Mouse (Mus musculus) liver, embryonic 16.5 days (tissue): ENCODE measurements around the gene Spg21. TPM values are rescaled to one million over a fixed set of nuclear protein-coding genes. Genes with fewer than 3 reads are reported as not detected.

Experiments used
- ATAC-seq: fragments of 200-750 bp; cut with Nextera tagmentation; 2 replicates; pipeline ENCODE4 v1.8.0; 2017; ENCODE audit warnings: low read depth, mild to moderate bottlenecking, moderate number of reproducible peaks, moderate library complexity
- H3K27ac ChIP-seq: fragments of 300-500 bp; sonication (generic); 2 replicates; pipeline ENCODE4 v1.5.1; 2014; ENCODE audit warnings: mild to moderate bottlenecking, low read length
- H3K27me3 ChIP-seq: fragments of 300-500 bp; sonication (generic); 2 replicates; pipeline ENCODE4 v1.6.1; 2014; ENCODE audit warnings: low read depth, low read length, mixed read lengths; ENCODE audit not compliant: control insufficient read depth, insufficient read depth
- H3K36me3 ChIP-seq: fragments of 300-500 bp; sonication (generic); 2 replicates; pipeline ENCODE4 v1.6.1; 2014; ENCODE audit warnings: mild to moderate bottlenecking; ENCODE audit not compliant: control insufficient read depth, insufficient read depth
- H3K4me1 ChIP-seq: fragments of 300-500 bp; sonication (generic); 2 replicates; pipeline ENCODE4 v1.6.1; 2014; ENCODE audit warnings: low read depth, low read length, mixed read lengths; ENCODE audit not compliant: control insufficient read depth
- H3K4me2 ChIP-seq: fragments of 300-500 bp; sonication (generic); 2 replicates; pipeline ENCODE4 v1.6.1; 2014; ENCODE audit warnings: low read depth, low read length, mixed read lengths
- H3K4me3 ChIP-seq: fragments of 300-500 bp; sonication (generic); 2 replicates; pipeline ENCODE4 v1.5.1; 2014; ENCODE audit warnings: low read depth, mild to moderate bottlenecking, low read length
- H3K9ac ChIP-seq: fragments of 300-500 bp; sonication (generic); 2 replicates; pipeline ENCODE4 v1.6.1; 2014; ENCODE audit warnings: low read depth, low read length
- H3K9me3 ChIP-seq: fragments of 300-500 bp; sonication (generic); replicated peaks from 2 replicates; pipeline ENCODE4 v1.6.1; 2016; ENCODE audit warnings: low read length; ENCODE audit not compliant: control insufficient read depth
- WGBS: fragments of 180-500 bp; shearing (Covaris S2); extraction: QIAGEN DNeasy Blood & Tissue Kit; methylation state at CpG from one replicate; pipeline ENCODE4 v1.1.7; 2014; ENCODE audit not compliant: insufficient replicate concordance; 5-methylcytosine and 5-hydroxymethylcytosine counted together
- polyA plus RNA-seq: library from polyadenylated mRNA; unstranded; fragments of >200 nt; fragmentation: Nextera tagmentation; extraction: Ambion mirVana; gene quantifications from 2 replicates; pipeline ENCODE4 v1.2.1, GENCODE M21; 2015

Spg21 gene
- polyA plus RNA-seq, 1 experiment from 2014 or later = 26.7 TPM

DNA sequence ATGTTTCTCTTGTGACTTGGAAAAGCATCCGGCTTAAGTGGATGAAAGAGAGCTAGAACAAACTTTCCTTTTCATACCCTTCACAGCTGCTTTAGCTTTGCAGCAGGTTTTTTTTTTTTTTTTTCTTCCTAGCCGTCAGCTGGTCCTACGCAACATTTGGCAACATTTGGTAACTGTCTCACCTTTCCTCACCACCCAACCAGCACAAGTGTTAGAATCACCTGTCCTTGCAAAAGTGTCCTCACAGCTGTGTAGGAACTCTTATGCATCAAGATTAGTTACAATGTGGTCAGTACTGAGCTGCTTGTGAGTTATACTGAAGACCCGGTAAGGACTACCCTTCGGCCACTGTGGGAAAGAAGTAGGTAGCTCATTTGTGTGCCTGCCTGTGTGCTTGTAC, 1.8 kb downstream of the Spg21 start:
- Histone ChIP-seq H3K27me3 (no peaks in the 10 kb centered on the region), H3K36me3 (peaks cover 3% of the 10 kb centered on the region; the same call in 1 of the 2 replicates), H3K9me3 (no peaks in the 10 kb centered on the region), H3K4me3 (no peak overlapping the region), H3K4me1 (peaks cover 23% of the 10 kb centered on the region), H3K9ac (no peak overlapping the region), H3K27ac (no peak overlapping the region), H3K4me2 (no peak overlapping the region)
- ATAC-seq = no peak
- 86% methylated on average over 5 of the region's 5 CpGs for WGBS

DNA sequence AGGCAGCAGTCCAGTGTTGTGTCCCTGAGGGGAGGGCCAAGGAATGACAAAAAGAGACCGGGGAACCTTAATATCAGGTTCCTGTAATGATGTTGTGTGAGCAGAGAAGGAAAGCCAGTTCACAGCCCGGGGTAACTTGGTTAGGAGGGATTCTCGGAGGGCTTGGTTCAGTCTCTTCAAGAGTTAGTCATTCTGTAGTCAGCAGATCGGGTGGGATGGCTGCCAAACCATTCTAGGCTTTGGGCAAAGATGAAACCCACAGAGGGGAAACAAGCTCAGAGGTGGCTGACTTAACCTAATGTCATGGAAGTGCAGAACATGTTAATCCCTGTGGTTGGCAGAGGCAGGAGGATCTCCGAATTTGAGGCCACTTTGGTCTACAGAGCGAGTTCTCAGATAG, 3.4 kb downstream of the Spg21 start:
- 66% methylated on average over 6 of the region's 6 CpGs for WGBS
- Histone ChIP-seq H3K36me3 (peaks cover 3% of the 10 kb centered on the region; the same call in 1 of the 2 replicates), H3K27me3 (no peaks in the 10 kb centered on the region), H3K4me3 (no peak overlapping the region), H3K27ac (no peak overlapping the region), H3K9me3 (no peaks in the 10 kb centered on the region), H3K9ac (no peak overlapping the region), H3K4me2 (no peak overlapping the region), H3K4me1 (peaks cover 25% of the 10 kb centered on the region)
- ATAC-seq = no peak

DNA sequence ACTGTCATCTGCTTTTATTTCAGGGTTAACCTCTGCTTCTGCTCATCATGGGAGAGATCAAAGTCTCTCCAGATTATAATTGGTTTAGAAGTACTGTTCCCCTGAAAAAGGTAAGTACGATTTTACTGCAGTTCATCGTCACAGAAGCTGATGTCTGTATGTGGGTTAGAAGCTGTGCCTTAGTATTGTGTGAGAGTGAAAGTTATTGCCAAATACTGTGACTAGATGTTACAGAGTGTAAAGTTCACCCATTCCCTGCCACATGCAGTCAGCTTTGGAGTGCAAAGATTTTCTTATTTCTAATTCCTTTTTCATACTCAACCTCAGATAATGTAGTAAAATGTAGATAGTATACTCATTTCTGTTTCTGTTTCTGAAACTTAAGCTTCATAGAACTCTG, 4.5 kb downstream of the Spg21 start:
- H3K9ac ChIP-seq = no peak overlapping the region
- peaks cover 3% of the 10 kb centered on the region; the same call in 1 of the 2 replicates for H3K36me3 ChIP-seq
- WGBS = 72% methylated on average over 2 of the region's 2 CpGs
- ATAC-seq = 0 out of 2 replicates have a peak, but pooled peaks have one; percentile 23
- H3K4me3 ChIP-seq = no peak overlapping the region
- no peaks in the 10 kb centered on the region for H3K27me3 ChIP-seq
- no peak overlapping the region for H3K4me2 ChIP-seq
- H3K27ac ChIP-seq = no peak overlapping the region
- peaks cover 25% of the 10 kb centered on the region for H3K4me1 ChIP-seq
- H3K9me3 ChIP-seq = no peaks in the 10 kb centered on the region

DNA sequence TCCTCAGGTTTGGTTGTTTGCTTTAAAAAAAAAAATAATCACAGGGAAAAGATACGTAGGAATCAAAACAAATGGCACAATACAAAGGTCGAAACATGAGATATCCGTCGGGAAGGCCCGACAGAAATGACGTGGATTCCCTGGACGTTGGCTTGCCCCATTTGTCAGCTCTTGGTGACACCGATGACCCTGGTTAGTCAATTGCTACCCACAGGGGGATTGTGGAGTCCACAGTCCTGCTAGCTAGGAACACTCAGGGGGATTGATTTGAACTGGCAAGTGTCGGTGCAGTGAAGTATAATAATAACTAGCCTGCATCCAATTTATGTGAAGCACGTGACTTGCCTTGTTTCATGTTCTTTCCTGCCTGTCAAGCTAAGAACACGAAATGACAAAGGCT, 6.9 kb downstream of the Spg21 start:
- Histone ChIP-seq H3K27ac (peak overlapping the region; percentile 45; the same call in 1 of the 2 replicates), H3K36me3 (peaks cover 3% of the 10 kb centered on the region; the same call in 1 of the 2 replicates), H3K9me3 (no peaks in the 10 kb centered on the region), H3K9ac (no peak overlapping the region), H3K4me1 (peaks cover 6% of the 10 kb centered on the region; the same call in 1 of the 2 replicates), H3K4me3 (no peak overlapping the region), H3K4me2 (no peak overlapping the region), H3K27me3 (no peaks in the 10 kb centered on the region)
- WGBS = 61% methylated on average over 11 of the region's 11 CpGs
- 0 out of 2 replicates have a peak, but pooled peaks have one; percentile 35 for ATAC-seq

DNA sequence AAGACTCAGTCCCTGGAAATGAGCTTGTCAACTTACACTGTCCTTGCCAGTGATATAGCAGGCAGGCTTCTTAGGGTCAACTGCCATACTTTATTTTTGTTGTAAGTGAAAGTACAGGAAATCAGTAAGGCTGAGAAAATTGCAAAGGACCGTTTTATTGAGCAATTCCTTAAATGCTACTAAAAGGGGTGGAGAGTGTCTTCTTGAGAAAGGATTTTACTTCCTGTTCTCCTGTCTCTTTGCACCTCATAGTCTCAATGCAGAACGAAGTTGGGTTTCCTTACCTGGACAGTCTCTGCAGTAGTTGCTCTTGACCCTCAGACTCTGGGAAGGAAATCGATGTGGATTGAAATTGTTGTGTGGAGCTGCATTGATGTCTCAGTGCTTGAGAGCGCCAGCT, 12.0 kb downstream of the Spg21 start:
- no peaks in the 10 kb centered on the region for H3K36me3 ChIP-seq
- ATAC-seq = no peak
- H3K4me3 ChIP-seq = no peak overlapping the region
- H3K4me2 ChIP-seq = no peak overlapping the region
- H3K27me3 ChIP-seq = no peaks in the 10 kb centered on the region
- H3K9me3 ChIP-seq = no peaks in the 10 kb centered on the region
- no peak overlapping the region for H3K9ac ChIP-seq
- H3K4me1 ChIP-seq = peaks cover 3% of the 10 kb centered on the region; the same call in 1 of the 2 replicates
- 60% methylated on average over 4 of the region's 4 CpGs for WGBS
- H3K27ac ChIP-seq = no peak overlapping the region

DNA sequence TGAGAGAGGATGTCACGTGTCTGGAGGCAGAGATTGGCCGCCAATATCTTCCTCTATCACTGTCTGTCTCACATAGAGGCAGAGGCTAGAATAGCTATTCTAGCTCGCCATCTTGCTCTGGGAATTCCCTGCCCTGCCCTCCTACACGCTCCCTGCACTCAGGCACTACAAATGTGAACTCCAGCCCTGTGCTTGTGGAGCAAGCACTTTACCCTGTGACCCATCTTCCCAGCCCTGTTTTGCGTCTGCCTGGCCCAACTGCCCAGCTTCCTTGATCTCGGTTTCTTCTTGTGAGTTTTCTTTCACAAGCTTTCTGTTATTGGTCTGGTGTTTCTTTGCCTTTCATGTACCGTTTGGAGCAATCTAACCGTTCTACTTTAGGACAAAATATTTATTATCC, 18.4 kb downstream of the Spg21 start:
- no peak overlapping the region for H3K9ac ChIP-seq
- H3K4me1 ChIP-seq = no peaks in the 10 kb centered on the region
- H3K4me2 ChIP-seq = no peak overlapping the region
- ATAC-seq = no peak
- no peak overlapping the region for H3K4me3 ChIP-seq
- H3K36me3 ChIP-seq = no peaks in the 10 kb centered on the region; the same call in 1 of the 2 replicates
- WGBS = 66% methylated on average over 8 of the region's 8 CpGs
- no peaks in the 10 kb centered on the region for H3K9me3 ChIP-seq
- no peak overlapping the region for H3K27ac ChIP-seq
- no peaks in the 10 kb centered on the region for H3K27me3 ChIP-seq

DNA sequence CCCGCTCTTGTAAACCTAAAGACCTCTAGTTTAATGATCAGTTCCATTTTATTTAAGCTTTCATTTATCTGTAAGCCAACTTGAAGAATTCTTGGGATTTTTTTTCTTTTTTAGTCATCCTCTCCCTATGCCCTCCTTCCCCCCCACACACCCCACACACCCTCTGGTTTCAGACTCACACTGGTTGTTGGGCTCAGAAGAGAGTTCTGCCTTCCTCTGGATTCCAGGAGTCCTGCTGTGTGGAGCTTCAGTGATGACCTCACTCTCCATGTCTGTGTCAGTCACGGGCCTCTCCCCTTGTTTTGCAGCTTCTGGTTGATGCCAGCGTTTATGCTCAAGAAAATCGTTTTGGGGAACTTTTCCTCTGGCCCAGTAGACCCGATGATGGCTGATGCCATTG, 19.3 kb downstream of the Spg21 start:
- 67% methylated on average over 5 of the region's 5 CpGs for WGBS
- Histone ChIP-seq H3K27ac (no peak overlapping the region), H3K9ac (no peak overlapping the region), H3K4me2 (no peak overlapping the region), H3K4me3 (no peak overlapping the region), H3K36me3 (peaks cover 3% of the 10 kb centered on the region), H3K27me3 (no peaks in the 10 kb centered on the region), H3K9me3 (no peaks in the 10 kb centered on the region), H3K4me1 (no peaks in the 10 kb centered on the region)
- ATAC-seq = no peak

DNA sequence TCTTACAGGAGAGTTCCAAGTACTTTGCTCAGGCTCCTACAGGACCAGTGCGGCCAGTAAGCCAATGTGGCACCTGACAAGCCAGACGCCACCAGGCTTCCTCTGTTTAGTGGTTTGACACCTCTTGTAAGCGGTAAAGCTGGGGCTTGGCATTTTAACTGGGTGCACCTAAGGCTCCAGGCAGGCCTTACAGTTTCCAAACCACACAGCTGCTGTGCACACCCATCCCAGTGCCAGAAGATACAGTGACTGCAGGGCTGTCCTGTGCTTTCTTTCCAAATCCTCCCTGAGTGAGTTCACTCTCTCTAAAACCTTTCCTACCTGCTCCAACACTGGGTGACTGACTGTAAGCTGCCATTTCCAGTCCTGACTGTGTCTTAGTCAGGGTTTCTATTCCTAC, 30.7 kb downstream of the Spg21 start:
- H3K4me3 ChIP-seq = no peak overlapping the region
- ATAC-seq = no peak
- no peaks in the 10 kb centered on the region for H3K36me3 ChIP-seq
- no peak overlapping the region for H3K4me2 ChIP-seq
- H3K9me3 ChIP-seq = no peaks in the 10 kb centered on the region
- H3K27me3 ChIP-seq = no peaks in the 10 kb centered on the region
- WGBS = 60% methylated on average over 3 of the region's 3 CpGs
- no peaks in the 10 kb centered on the region for H3K4me1 ChIP-seq
- H3K27ac ChIP-seq = no peak overlapping the region
- no peak overlapping the region for H3K9ac ChIP-seq

DNA sequence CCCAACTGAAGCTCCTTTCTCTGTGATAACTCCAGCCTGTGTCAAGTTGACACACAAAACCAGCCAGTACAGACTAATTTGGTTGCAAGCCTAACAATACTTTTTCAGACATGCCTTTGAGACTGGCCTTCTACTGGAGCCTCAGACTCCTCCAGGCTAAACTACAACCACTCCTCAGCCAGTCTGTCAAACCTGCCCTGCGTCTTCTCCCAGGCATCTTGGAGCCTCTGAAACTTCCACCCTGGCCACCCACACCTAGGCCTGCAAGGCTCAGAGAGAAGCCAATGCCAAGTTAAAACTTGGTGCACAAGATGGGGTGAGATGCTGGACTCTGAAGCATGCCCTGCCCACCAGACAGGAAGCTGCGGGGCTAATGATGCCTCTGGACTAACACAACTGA, 31.6 kb downstream of the Spg21 start:
- no peaks in the 10 kb centered on the region for H3K27me3 ChIP-seq
- WGBS = 60% methylated on average over 2 of the region's 2 CpGs
- H3K4me2 ChIP-seq = no peak overlapping the region
- no peak overlapping the region for H3K4me3 ChIP-seq
- no peaks in the 10 kb centered on the region for H3K36me3 ChIP-seq
- H3K27ac ChIP-seq = no peak overlapping the region
- no peak for ATAC-seq
- no peaks in the 10 kb centered on the region for H3K9me3 ChIP-seq
- no peak overlapping the region for H3K9ac ChIP-seq
- H3K4me1 ChIP-seq = no peaks in the 10 kb centered on the region
